ENCODE assay signal across 19 mouse cellular contexts in the genomic region with DNA sequence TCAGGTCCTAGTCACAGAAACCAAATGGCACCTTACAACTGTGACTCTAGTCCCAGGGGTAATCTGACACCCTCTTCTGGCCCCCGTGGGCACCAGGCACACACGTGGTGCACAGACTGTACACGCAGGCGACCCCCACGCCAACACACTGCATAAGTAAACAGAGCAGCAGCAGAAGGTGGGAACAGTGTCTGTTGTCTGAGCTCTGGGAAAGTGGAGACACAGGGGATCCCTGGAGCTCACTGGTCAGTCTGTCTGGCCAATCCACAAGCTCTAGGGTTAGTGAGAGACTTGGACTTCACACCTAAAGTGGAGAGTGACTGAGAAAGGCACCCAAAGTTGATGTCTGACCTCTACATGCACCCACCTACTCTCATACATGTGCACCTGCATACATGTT. TPM values are rescaled to one million over a fixed set of nuclear protein-coding genes. Genes with fewer than 3 reads are reported as not detected.
DNase-seq lines count a peak whose midpoint lies in the region; ATAC-seq and TF ChIP-seq lines count a peak whose summit lies in the region.
"Had no signal": no experiment of that assay in that cellular context is flagged by ENCODE, and none has a peak within 500 bp of the region (broad histone marks: within the 10 kb centered on the region; RNA-seq: fewer than 3 reads in every experiment).

No protein-coding gene starts in this region.

- no peak overlapping the region for H3K4me2 ChIP-seq in midbrain, embryonic 11.5 days
- H3K4me2 ChIP-seq in embryonic facial prominence, embryonic 14.5 days (ENCODE audit: low read depth, low read length) = no peak overlapping the region
- H3K4me2 ChIP-seq: embryonic facial prominence, embryonic 12.5 days; kidney, embryonic 15.5 days; lung, embryonic 14.5 days had no signal

- peak overlapping the region; percentile 0; the same call in 1 of the 2 replicates for H3K9ac ChIP-seq in midbrain, embryonic 11.5 days (ENCODE audit: low read length)
- H3K9ac ChIP-seq in MEL (ENCODE audit: control insufficient read depth, low read depth, low read length, poor library complexity, severe bottlenecking) = peak overlapping the region; percentile 37
- H3K9ac ChIP-seq in embryonic facial prominence, embryonic 14.5 days (ENCODE audit: low read depth, low read length) = 0 out of 2 replicates have a peak overlapping the region, but pooled peaks have one; percentile 5
- H3K9ac ChIP-seq: embryonic facial prominence, embryonic 12.5 days; kidney, embryonic 15.5 days; lung, embryonic 14.5 days had no signal

- H3K4me1 ChIP-seq in heart, embryonic 10.5 days = peaks cover 56% of the 10 kb centered on the region
- H3K4me1 ChIP-seq in midbrain, embryonic 11.5 days (ENCODE audit: control insufficient read depth, insufficient read depth, low read length) = peaks cover 16% of the 10 kb centered on the region
- H3K4me1 ChIP-seq in midbrain, embryonic 10.5 days = peaks cover 59% of the 10 kb centered on the region
- H3K4me1 ChIP-seq in MEL (ENCODE audit: control insufficient read depth in 1 of 2, insufficient read depth in 2 of 2, low read length in 2 of 2) = peaks cover 2 to 26% of the 10 kb centered on the region in 2 experiments
- H3K4me1 ChIP-seq in embryonic facial prominence, embryonic 14.5 days (ENCODE audit: control insufficient read depth, insufficient read depth, low read length) = peaks cover 16% of the 10 kb centered on the region

- TF ChIP-seq RAD21 in MEL (IDR thresholded peaks at IDR 0.05; ENCODE audit: low read depth, low read length) = no peak

- peaks cover 18% of the 10 kb centered on the region for H3K36me3 ChIP-seq in heart, embryonic 10.5 days
- peaks cover 5% of the 10 kb centered on the region; the same call in 1 of the 2 replicates for H3K36me3 ChIP-seq in midbrain, embryonic 11.5 days (ENCODE audit: control insufficient read depth, insufficient read depth, low read length)
- peaks cover 19% of the 10 kb centered on the region for H3K36me3 ChIP-seq in midbrain, embryonic 10.5 days
- peaks cover 8 to 28% of the 10 kb centered on the region in 2 experiments for H3K36me3 ChIP-seq in MEL (ENCODE audit: control insufficient read depth in 1 of 2, insufficient read depth in 2 of 2, low read length in 2 of 2)
- H3K36me3 ChIP-seq in embryonic facial prominence, embryonic 14.5 days (ENCODE audit: control insufficient read depth, insufficient read depth, low read length) = peaks cover 17% of the 10 kb centered on the region

- no peak for ATAC-seq in midbrain, embryonic 11.5 days (ENCODE audit: low FRiP score)
- ATAC-seq in embryonic facial prominence, embryonic 14.5 days (ENCODE audit: low read depth) = no peak
- ATAC-seq: forebrain, embryonic 16.5 days; Patski had no signal

- TF ChIP-seq EP300 in MEL (IDR thresholded peaks at IDR 0.05; ENCODE audit: low read depth in 1 of 2, low read length in 2 of 2) = no peak

- WGBS in heart, embryonic 10.5 days = 38% methylated on average over 5 of the region's 5 CpGs
- WGBS in midbrain, embryonic 11.5 days = 44% methylated on average over 5 of the region's 5 CpGs
- WGBS in midbrain, embryonic 10.5 days = 52% methylated on average over 5 of the region's 5 CpGs
- WGBS in embryonic facial prominence, embryonic 14.5 days = 21% methylated on average over 5 of the region's 5 CpGs

- peak; percentile 90 for DNase-seq in heart, adult 11 months
- no peak for DNase-seq in heart, embryonic 10.5 days (ENCODE audit: low spot score)
- DNase-seq in midbrain, embryonic 11.5 days (ENCODE audit: low spot score, missing footprints) = no peak
- no peak for DNase-seq in midbrain, embryonic 10.5 days (ENCODE audit: low spot score)
- DNase-seq in MEL (ENCODE audit: low read depth, low spot score) = no peak
- no peak for DNase-seq in embryonic facial prominence, embryonic 14.5 days (ENCODE audit: low spot score)
- DNase-seq in left cerebral cortex, adult 9 months (ENCODE audit: low spot score in 2 of 2) = no peak
- DNase-seq in kidney, postnatal 25 days = no peak
- DNase-seq: gastrocnemius, postnatal 25 days; heart, adult 2 months; heart, postnatal 36 days had no signal

- H3K27me3 ChIP-seq in heart, embryonic 10.5 days (ENCODE audit: insufficient read depth, poor library complexity, severe bottlenecking) = peaks cover 9% of the 10 kb centered on the region; the same call in 1 of the 2 replicates
- H3K27me3 ChIP-seq in midbrain, embryonic 11.5 days (ENCODE audit: control insufficient read depth, insufficient read depth, low read length) = no peaks in the 10 kb centered on the region
- peaks cover 8% of the 10 kb centered on the region; the same call in 1 of the 2 replicates for H3K27me3 ChIP-seq in midbrain, embryonic 10.5 days (ENCODE audit: low read depth, poor library complexity, severe bottlenecking)
- H3K27me3 ChIP-seq in MEL (ENCODE audit: control insufficient read depth in 1 of 2, insufficient read depth in 2 of 2, low read length in 2 of 2) = no peaks in the 10 kb centered on the region
- no peaks in the 10 kb centered on the region; the same call in 1 of the 2 replicates for H3K27me3 ChIP-seq in embryonic facial prominence, embryonic 14.5 days (replicated peaks; ENCODE audit: control insufficient read depth, insufficient read depth, low read length)
- H3K27me3 ChIP-seq: embryonic facial prominence, embryonic 12.5 days; Patski had no signal

- no peak for TF ChIP-seq POLR2A in MEL (IDR thresholded peaks at IDR 0.05; ENCODE audit: control insufficient read depth in 1 of 2, insufficient read depth in 1 of 2, low read depth in 1 of 2, low read length in 2 of 2, poor library complexity in 1 of 2)

- H3K79me2 ChIP-seq in MEL (ENCODE audit: control insufficient read depth, insufficient read depth, low read length, poor library complexity) = peaks cover 29% of the 10 kb centered on the region

- H3K4me3 ChIP-seq in heart, embryonic 10.5 days = no peak overlapping the region
- no peak overlapping the region for H3K4me3 ChIP-seq in midbrain, embryonic 11.5 days (ENCODE audit: low read depth, low read length)
- no peak overlapping the region for H3K4me3 ChIP-seq in midbrain, embryonic 10.5 days
- H3K4me3 ChIP-seq in MEL (ENCODE audit: control insufficient read depth in 1 of 2, insufficient read depth in 1 of 2, low read depth in 2 of 2, low read length in 2 of 2) = no peak overlapping the region
- H3K4me3 ChIP-seq in embryonic facial prominence, embryonic 14.5 days (ENCODE audit: low read depth, low read length) = no peak overlapping the region
- H3K4me3 ChIP-seq: embryonic facial prominence, embryonic 12.5 days; erythroblast, embryonic 14.5 days; heart, adult 2 months; kidney, embryonic 15.5 days had no signal

- no peak for TF ChIP-seq CTCF in MEL (IDR thresholded peaks at IDR 0.05 in 2 of 3, conservative IDR thresholded peaks at IDR 0.05 in 1 of 3; ENCODE audit: control insufficient read depth in 1 of 3, insufficient read depth in 1 of 3, low read depth in 2 of 3, low read length in 3 of 3, poor library complexity in 1 of 3, severe bottlenecking in 1 of 3)

- no peaks in the 10 kb centered on the region for H3K9me3 ChIP-seq in heart, embryonic 10.5 days
- H3K9me3 ChIP-seq in midbrain, embryonic 11.5 days (ENCODE audit: control insufficient read depth, low read length) = no peaks in the 10 kb centered on the region
- H3K9me3 ChIP-seq in midbrain, embryonic 10.5 days (replicated peaks) = no peaks in the 10 kb centered on the region
- H3K9me3 ChIP-seq in MEL (replicated peaks; ENCODE audit: insufficient read depth, low read length) = no peaks in the 10 kb centered on the region
- H3K9me3 ChIP-seq in embryonic facial prominence, embryonic 14.5 days (ENCODE audit: control insufficient read depth, low read length) = no peaks in the 10 kb centered on the region
- H3K9me3 ChIP-seq: embryonic facial prominence, embryonic 12.5 days; kidney, embryonic 15.5 days had no signal

- H3K27ac ChIP-seq in heart, embryonic 10.5 days = no peak overlapping the region; the same call in 1 of the 2 replicates
- H3K27ac ChIP-seq in midbrain, embryonic 11.5 days (ENCODE audit: low read depth, low read length) = no peak overlapping the region
- H3K27ac ChIP-seq in midbrain, embryonic 10.5 days (replicated peaks) = no peak overlapping the region
- peak overlapping the region; percentile 61 for H3K27ac ChIP-seq in MEL (ENCODE audit: control insufficient read depth, low read depth, low read length)
- no peak overlapping the region for H3K27ac ChIP-seq in embryonic facial prominence, embryonic 14.5 days (replicated peaks; ENCODE audit: low read depth, low read length)
- H3K27ac ChIP-seq: embryonic facial prominence, embryonic 12.5 days; heart, adult 2 months; kidney, embryonic 15.5 days had no signal

RNA-seq across cellular contexts. Expression of a gene that starts 15.2 kb away (rescaled TPM):
- 1.0 and 2.8 TPM in 2 replicates for polyA plus RNA-seq in heart, embryonic 10.5 days (2016; fragmentation: Nextera tagmentation; extraction: Ambion mirVana)
- polyA plus RNA-seq in midbrain, embryonic 11.5 days (2014; fragmentation: Nextera tagmentation; extraction: Ambion mirVana) = 1.7 and 2.1 TPM in 2 replicates
- 2.5 and 2.8 TPM in 2 replicates for polyA plus RNA-seq in midbrain, embryonic 10.5 days (2016; fragmentation: Nextera tagmentation; extraction: Ambion mirVana)
- 2.1 and 2.2 TPM in 2 replicates for total RNA-seq in MEL (2012; rRNA removed)
- polyA plus RNA-seq in MEL (2012; ENCODE audit: insufficient read depth in 1 of 2, insufficient read length in 2 of 2, low read depth in 1 of 2, low replicate concordance in 2 of 2, missing spikeins in 1 of 2) = 1 to 10 TPM in 1 of 2 experiments, not detected in 1; 8.7 TPM
- polyA plus RNA-seq in embryonic facial prominence, embryonic 14.5 days (2014; fragmentation: Nextera tagmentation; extraction: Ambion mirVana) = 17.8 and 20.5 TPM in 2 replicates
- total RNA-seq: megakaryocyte, adult 5-6 weeks had no signal

RNA-seq across cellular contexts. Expression of a gene that starts 16.0 kb away (rescaled TPM):
- 0.60 and 0.78 TPM in 2 replicates for polyA plus RNA-seq in heart, embryonic 10.5 days (2016; fragmentation: Nextera tagmentation; extraction: Ambion mirVana)
- 0.22 and 1.0 TPM in 2 replicates for polyA plus RNA-seq in midbrain, embryonic 11.5 days (2014; fragmentation: Nextera tagmentation; extraction: Ambion mirVana)
- 0.65 and 0.77 TPM in 2 replicates for polyA plus RNA-seq in midbrain, embryonic 10.5 days (2016; fragmentation: Nextera tagmentation; extraction: Ambion mirVana)
- 50.0 and 72.2 TPM in 2 replicates for total RNA-seq in MEL (2012; rRNA removed)
- 10 to 100 TPM in 1 of 2 experiments, not detected in 1; 44.4 TPM for polyA plus RNA-seq in MEL (2012; ENCODE audit: insufficient read depth in 1 of 2, insufficient read length in 2 of 2, low read depth in 1 of 2, low replicate concordance in 2 of 2, missing spikeins in 1 of 2)
- 0.84 and 2.3 TPM in 2 replicates for polyA plus RNA-seq in embryonic facial prominence, embryonic 14.5 days (2014; fragmentation: Nextera tagmentation; extraction: Ambion mirVana)
- total RNA-seq: liver, adult 2 months; megakaryocyte, adult 5-6 weeks had no signal
- polyA plus RNA-seq: erythroblast, embryonic 14.5 days; liver, adult 2 months had no signal

RNA-seq across cellular contexts. Expression of a gene that starts 42.5 kb away (rescaled TPM):
- polyA plus RNA-seq in heart, embryonic 10.5 days (2016; fragmentation: Nextera tagmentation; extraction: Ambion mirVana) = 6.7 and 8.7 TPM in 2 replicates
- polyA plus RNA-seq in midbrain, embryonic 11.5 days (2014; fragmentation: Nextera tagmentation; extraction: Ambion mirVana) = 1.2 and 1.3 TPM in 2 replicates
- polyA plus RNA-seq in midbrain, embryonic 10.5 days (2016; fragmentation: Nextera tagmentation; extraction: Ambion mirVana) = 2.5 and 3.3 TPM in 2 replicates
- 6.4 and 7.7 TPM in 2 replicates for total RNA-seq in MEL (2012; rRNA removed)
- polyA plus RNA-seq in MEL (2012; ENCODE audit: insufficient read depth in 1 of 2, insufficient read length in 2 of 2, low read depth in 1 of 2, low replicate concordance in 2 of 2, missing spikeins in 1 of 2) = 10 to 100 TPM in 1 of 2 experiments, not detected in 1; 13.7 TPM
- 3.6 and 4.4 TPM in 2 replicates for polyA plus RNA-seq in embryonic facial prominence, embryonic 14.5 days (2014; fragmentation: Nextera tagmentation; extraction: Ambion mirVana)
